Mouse (Mus musculus) midbrain, postnatal 0 days (tissue): ENCODE data around the gene Prg2. TPM values are rescaled to one million over a fixed set of nuclear protein-coding genes. Genes with fewer than 3 reads are reported as not detected.

Source experiments
- ATAC-seq: fragments of 200-750 bp; cut with Nextera tagmentation; 2 replicates; pipeline ENCODE4 v1.8.0; 2017; ENCODE audit warnings: moderate number of reproducible peaks, mild to moderate bottlenecking, moderate TSS enrichment, moderate library complexity; ENCODE audit not compliant: low FRiP score
- DNase-seq: peaks from one replicate; pipeline ENCODE4 v3.0.0-alpha.2; 2015; ENCODE audit warnings: low spot score
- H3K27ac ChIP-seq: fragments of 300-500 bp; sonication (generic); 2 replicates; pipeline ENCODE4 v1.5.1; 2014; ENCODE audit warnings: low read depth, mild to moderate bottlenecking, low read length, mixed read lengths
- H3K27me3 ChIP-seq: fragments of 300-500 bp; sonication (generic); 2 replicates; pipeline ENCODE4 v1.6.1; 2014; ENCODE audit warnings: low read length, control low read depth, mixed read lengths; ENCODE audit not compliant: insufficient read depth
- H3K36me3 ChIP-seq: fragments of 300-500 bp; sonication (generic); 2 replicates; pipeline ENCODE4 v1.6.1; 2014; ENCODE audit warnings: low read length, control low read depth, mixed read lengths; ENCODE audit not compliant: insufficient read depth
- H3K4me1 ChIP-seq: fragments of 300-500 bp; sonication (generic); 2 replicates; pipeline ENCODE4 v1.6.1; 2014; ENCODE audit warnings: mild to moderate bottlenecking, control low read depth, antibody characterized with exemption, low read length, mixed read lengths; ENCODE audit not compliant: insufficient read depth
- H3K4me2 ChIP-seq: fragments of 300-500 bp; sonication (generic); 2 replicates; pipeline ENCODE4 v1.6.1; 2014; ENCODE audit warnings: low read depth, mild to moderate bottlenecking, low read length, mixed read lengths; ENCODE audit not compliant: poor library complexity, severe bottlenecking
- H3K4me3 ChIP-seq: fragments of 300-500 bp; sonication (generic); 2 replicates; pipeline ENCODE4 v1.5.1; 2014; ENCODE audit warnings: low read depth, mild to moderate bottlenecking, low read length, moderate library complexity
- H3K9ac ChIP-seq: fragments of 300-500 bp; sonication (generic); replicated peaks from 2 replicates; pipeline ENCODE4 v1.6.1; 2014; ENCODE audit warnings: mild to moderate bottlenecking, low read length, moderate library complexity, mixed read lengths; ENCODE audit not compliant: poor library complexity, severe bottlenecking
- H3K9me3 ChIP-seq: fragments of 300-500 bp; sonication (generic); 2 replicates; pipeline ENCODE4 v1.6.1; 2016; ENCODE audit warnings: low read length, control low read depth
- CTCF ChIP-seq: IDR thresholded peaks from 2 replicates; pipeline ENCODE4 v1.5.1; 2016; ENCODE audit warnings: antibody characterized with exemption, mild to moderate bottlenecking
- WGBS: fragments of 180-500 bp; shearing (Covaris S2); extraction: QIAGEN DNeasy Blood & Tissue Kit; methylation state at CpG from one replicate; pipeline ENCODE4 v1.1.7; 2014; 5-methylcytosine and 5-hydroxymethylcytosine counted together
- polyA plus RNA-seq: library from polyadenylated mRNA; unstranded; fragments of >200 nt; fragmentation: Nextera tagmentation; extraction: Ambion mirVana; gene quantifications from 2 replicates; pipeline ENCODE4 v1.2.1, GENCODE M21; 2015
- total RNA-seq: library from RNA; depleted of rRNA; stranded (reverse); fragments of >200 nt; gene quantifications from 2 replicates; pipeline ENCODE4 v1.2.3, GENCODE M21; 2014

Prg2 gene
- total and polyA plus RNA-seq, 2 experiments from 2014 or later, result not detected

DNA sequence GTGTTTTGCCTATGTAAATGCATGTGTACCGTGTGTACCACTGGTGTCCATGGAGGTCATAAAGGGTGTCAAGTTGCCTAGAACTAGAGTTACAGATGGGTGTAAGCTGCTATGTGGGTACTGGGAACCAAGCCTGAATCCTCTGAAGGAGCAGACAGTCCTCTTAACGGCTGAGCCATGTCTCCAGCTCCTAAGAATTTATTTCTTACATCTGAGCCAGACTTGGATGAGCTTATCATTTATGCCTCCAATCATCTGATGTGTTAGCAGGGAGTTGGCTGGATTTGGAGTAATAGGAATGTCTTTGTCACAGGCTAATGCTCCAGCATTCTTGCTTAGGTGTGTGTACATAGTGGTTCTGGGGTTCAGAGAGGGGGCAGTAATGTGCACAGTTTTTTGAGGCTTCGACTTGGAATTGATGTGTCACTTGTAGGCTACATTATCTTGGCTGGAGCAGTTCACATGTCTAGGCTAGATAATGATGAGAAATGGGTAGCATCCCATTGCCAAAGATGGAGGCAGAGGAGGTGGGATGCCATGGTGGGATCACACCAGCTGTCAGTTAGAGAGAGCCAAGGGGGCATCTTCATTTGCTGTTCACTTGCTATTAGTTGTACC, 33.0 kb upstream of the Prg2 start:
- TF ChIP-seq CTCF, result no peak
- H3K9me3 ChIP-seq, result no peaks in the 10 kb centered on the region
- no peak overlapping the region for H3K4me2 ChIP-seq
- no peak for DNase-seq
- no peak for ATAC-seq
- WGBS, result 88% methylated on average over 3 of the region's 3 CpGs
- no peak overlapping the region for H3K4me3 ChIP-seq
- H3K9ac ChIP-seq, result no peak overlapping the region
- H3K36me3 ChIP-seq, result no peaks in the 10 kb centered on the region
- no peak overlapping the region for H3K27ac ChIP-seq
- H3K4me1 ChIP-seq, result no peaks in the 10 kb centered on the region
- H3K27me3 ChIP-seq, result no peaks in the 10 kb centered on the region

DNA sequence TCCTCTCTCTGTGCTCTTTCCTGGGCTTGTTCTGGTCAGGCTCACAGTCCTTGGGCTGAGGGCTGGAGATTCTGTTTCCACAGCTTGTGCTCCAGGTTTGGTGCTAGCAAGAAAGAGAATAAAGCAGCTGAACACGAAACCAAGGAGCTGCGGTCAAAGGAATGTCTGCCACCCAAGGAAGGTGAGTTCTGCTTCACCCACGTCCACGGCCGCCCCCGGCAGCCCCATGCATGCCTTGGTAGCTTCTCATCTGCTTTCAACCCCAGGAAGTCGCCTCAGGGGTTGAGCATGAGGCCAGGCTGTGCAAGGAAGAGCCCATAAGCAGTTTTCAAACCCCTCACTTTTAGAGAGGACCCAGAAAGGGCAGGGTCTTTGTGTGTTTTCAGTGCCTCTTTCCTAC, 32.0 kb upstream of the Prg2 start:
- no peak for ATAC-seq
- H3K27ac ChIP-seq, result no peak overlapping the region
- 93% methylated on average over 7 of the region's 7 CpGs for WGBS
- H3K4me1 ChIP-seq, result no peaks in the 10 kb centered on the region
- no peaks in the 10 kb centered on the region for H3K36me3 ChIP-seq
- TF ChIP-seq CTCF, result no peak
- no peak for DNase-seq
- no peaks in the 10 kb centered on the region for H3K9me3 ChIP-seq
- no peaks in the 10 kb centered on the region for H3K27me3 ChIP-seq
- H3K4me3 ChIP-seq, result no peak overlapping the region
- H3K4me2 ChIP-seq, result no peak overlapping the region
- H3K9ac ChIP-seq, result no peak overlapping the region

- H3K4me3 ChIP-seq, result no peak overlapping the region
- no peaks in the 10 kb centered on the region for H3K27me3 ChIP-seq
- H3K9ac ChIP-seq, result no peak overlapping the region
- H3K27ac ChIP-seq, result no peak overlapping the region
- WGBS, result 80% methylated on average over 2 of the region's 2 CpGs
- DNase-seq, result no peak
- TF ChIP-seq CTCF, result no peak
- no peak for ATAC-seq
- H3K4me1 ChIP-seq, result no peaks in the 10 kb centered on the region
- H3K36me3 ChIP-seq, result no peaks in the 10 kb centered on the region
- no peak overlapping the region for H3K4me2 ChIP-seq
- no peaks in the 10 kb centered on the region for H3K9me3 ChIP-seq
These were observed 31.5 kb upstream of the Prg2 start for GRCm38 (mm10) chr2:84948721-84949120.

- H3K4me1 ChIP-seq, result no peaks in the 10 kb centered on the region
- no peak overlapping the region for H3K4me2 ChIP-seq
- no peak overlapping the region for H3K27ac ChIP-seq
- no peak overlapping the region for H3K9ac ChIP-seq
- no peak overlapping the region for H3K4me3 ChIP-seq
- DNase-seq (no peak), ATAC-seq (no peak)
- no peak for TF ChIP-seq CTCF
- no peaks in the 10 kb centered on the region for H3K36me3 ChIP-seq
- WGBS, result 96% methylated on average over 8 of the region's 8 CpGs
- H3K9me3 ChIP-seq, result no peaks in the 10 kb centered on the region
- no peaks in the 10 kb centered on the region for H3K27me3 ChIP-seq
These were observed 29.2 kb upstream of the Prg2 start for GRCm38 (mm10) chr2:84951027-84951426.

- H3K4me1 ChIP-seq, result no peaks in the 10 kb centered on the region
- H3K27ac ChIP-seq, result no peak overlapping the region
- whole genome bisulfite sequencing, result 88% methylated on average over 1 of the region's 1 CpGs
- H3K9ac ChIP-seq, result no peak overlapping the region
- no peak overlapping the region for H3K4me3 ChIP-seq
- no peak for ATAC-seq
- H3K27me3 ChIP-seq, result no peaks in the 10 kb centered on the region
- no peak for DNase-seq
- no peaks in the 10 kb centered on the region for H3K36me3 ChIP-seq
- no peak overlapping the region for H3K4me2 ChIP-seq
- H3K9me3 ChIP-seq, result no peaks in the 10 kb centered on the region
- TF ChIP-seq CTCF, result no peak
These were observed 28.0 kb upstream of the Prg2 start for GRCm38 (mm10) chr2:84952251-84952650.

- ATAC-seq, result no peak
- no peak overlapping the region for H3K4me3 ChIP-seq
- WGBS, result 84% methylated on average over 4 of the region's 4 CpGs
- H3K4me2 ChIP-seq, result no peak overlapping the region
- H3K9ac ChIP-seq, result no peak overlapping the region
- no peaks in the 10 kb centered on the region for H3K27me3 ChIP-seq
- no peak overlapping the region for H3K27ac ChIP-seq
- H3K9me3 ChIP-seq, result no peaks in the 10 kb centered on the region
- no peak for DNase-seq
- no peaks in the 10 kb centered on the region for H3K36me3 ChIP-seq
- no peaks in the 10 kb centered on the region for H3K4me1 ChIP-seq
- TF ChIP-seq CTCF, result no peak
These were observed 27.6 kb upstream of the Prg2 start for GRCm38 (mm10) chr2:84952693-84953092.
